Mouse (Mus musculus): ENCODE data around the gene Gpr153. TPM values are rescaled to one million over a fixed set of nuclear protein-coding genes. Genes with fewer than 3 reads are reported as not detected.

The Gpr153 gene
- total RNA-seq, 2 experiments from 2014 or later = 30.2 to 31.3 TPM

DNA sequence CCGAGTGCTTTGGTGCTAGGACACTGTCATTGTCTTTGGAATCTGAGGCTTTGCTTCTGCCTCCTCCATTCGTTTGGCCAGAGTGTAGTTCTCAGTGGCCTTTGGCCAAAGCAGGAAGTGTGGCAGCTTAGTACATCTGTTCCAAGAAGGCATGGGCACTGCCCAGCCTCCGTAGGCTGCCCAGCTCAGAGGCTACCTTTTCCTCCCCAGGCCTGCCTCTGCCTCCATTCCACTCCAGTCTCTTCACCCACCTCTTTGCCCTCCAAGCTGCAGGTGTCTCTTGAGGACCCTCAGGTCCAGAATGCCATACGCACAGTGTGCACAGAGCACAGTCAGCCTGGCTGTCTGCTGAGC is 9.9 kb upstream of the Gpr153 start:
- intact Hi-C loops (cut with DNase I) = no loop called here
- DNase-seq = peak in 1 of 2 experiments; percentile 27

GRCm38 (mm10) chr4:152264867-152265568 is 9.0 kb upstream of the Gpr153 start:
- intact Hi-C loops (cut with DNase I) = no loop called here

DNA sequence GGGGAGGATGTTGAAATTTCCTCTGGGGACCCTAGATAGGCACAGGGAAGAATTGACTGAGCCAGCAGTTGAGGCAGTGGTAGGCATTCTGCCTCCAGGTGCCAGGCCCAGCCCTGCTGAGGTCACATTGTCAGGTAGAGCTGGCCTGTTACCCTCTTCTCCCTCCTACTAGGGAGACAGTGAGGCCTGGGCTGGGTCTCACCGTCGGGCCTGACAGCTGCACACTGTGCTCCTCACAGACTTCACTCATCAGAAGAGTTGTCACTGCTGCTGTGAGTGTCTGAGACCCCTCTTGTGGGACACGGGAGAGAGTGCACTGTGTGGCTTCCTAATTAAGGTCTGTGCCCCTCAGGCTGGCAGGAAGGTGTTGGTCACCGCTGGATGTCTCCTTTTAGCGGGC is 8.2 kb upstream of the Gpr153 start:
- DNase-seq = no peak
- intact Hi-C loops (cut with DNase I) = no loop called here

More at GRCm38 (mm10) chr4:152264867-152265568, 9.0 kb upstream of the Gpr153 start:
- peak in 1 of 2 experiments; percentile 29 for DNase-seq

GRCm38 (mm10) chr4:152266236-152266895 is 7.7 kb upstream of the Gpr153 start:
- intact Hi-C loops (cut with DNase I) = no loop called here
- peak; percentile 65 to 66 for DNase-seq

DNA sequence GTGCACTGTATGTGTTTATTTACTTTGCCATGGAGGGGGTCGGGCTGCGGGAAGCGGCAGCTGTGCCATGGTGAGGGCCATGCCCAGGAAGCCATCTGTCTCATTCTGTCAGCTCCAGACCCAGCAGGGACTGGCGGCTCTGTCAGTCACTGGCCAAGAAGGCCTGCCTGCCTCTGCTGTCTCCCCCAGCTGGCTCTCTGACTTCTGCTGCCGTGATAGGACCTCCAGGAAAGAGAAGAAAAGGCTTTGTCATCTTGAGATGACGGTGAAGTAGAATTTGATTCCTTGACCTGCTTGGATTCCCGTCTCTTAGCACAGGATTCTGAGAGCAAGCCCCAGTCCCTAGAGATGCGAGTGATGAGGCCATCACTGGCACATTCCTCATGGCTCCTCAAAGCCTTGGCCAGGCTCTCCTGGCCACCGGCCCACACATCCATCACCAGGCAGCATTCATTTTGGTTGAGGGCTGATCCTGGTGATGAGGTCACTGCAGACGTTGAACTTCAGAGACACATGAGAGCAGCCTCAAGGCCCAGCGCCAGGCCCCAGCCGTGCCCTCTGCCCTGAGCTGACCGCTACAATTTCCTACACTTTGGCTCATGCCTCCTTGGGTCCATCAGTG is 6.2 kb upstream of the Gpr153 start:
- peak; percentile 73 to 74 for DNase-seq
- intact Hi-C loops (cut with DNase I) = no loop called here

- intact Hi-C loops (cut with DNase I) = no loop called here
- DNase-seq = no peak
Measured at GRCm38 (mm10) chr4:152269967-152270366, 4.1 kb upstream of the Gpr153 start.

- DNase-seq = peak in 1 of 2 experiments; percentile 36
- intact Hi-C loops (cut with DNase I) = no loop called here
Measured at GRCm38 (mm10) chr4:152270599-152270998, 3.4 kb upstream of the Gpr153 start.

DNA sequence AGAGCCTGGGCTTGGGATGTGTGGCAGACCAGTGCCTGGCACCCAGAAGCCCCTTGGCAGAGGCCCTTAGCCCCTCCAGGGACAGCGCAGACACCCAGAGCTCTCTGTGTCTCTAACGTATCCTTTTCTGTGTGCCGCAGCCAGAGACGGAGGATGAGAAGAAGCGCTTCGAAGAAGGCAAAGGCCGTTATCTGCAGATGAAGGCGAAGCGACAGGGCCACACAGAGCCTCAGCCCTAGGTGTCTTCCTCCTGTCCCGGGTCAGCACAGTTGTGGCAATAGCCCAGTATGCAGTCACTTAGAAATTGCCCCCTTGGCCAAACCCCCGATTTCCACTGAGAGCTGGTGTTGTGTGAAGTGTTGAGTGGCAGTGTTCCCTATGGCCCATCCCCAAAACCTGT is 2.7 kb upstream of the Gpr153 start:
- intact Hi-C loops (cut with DNase I) = no loop called here
- no peak for DNase-seq

DNA sequence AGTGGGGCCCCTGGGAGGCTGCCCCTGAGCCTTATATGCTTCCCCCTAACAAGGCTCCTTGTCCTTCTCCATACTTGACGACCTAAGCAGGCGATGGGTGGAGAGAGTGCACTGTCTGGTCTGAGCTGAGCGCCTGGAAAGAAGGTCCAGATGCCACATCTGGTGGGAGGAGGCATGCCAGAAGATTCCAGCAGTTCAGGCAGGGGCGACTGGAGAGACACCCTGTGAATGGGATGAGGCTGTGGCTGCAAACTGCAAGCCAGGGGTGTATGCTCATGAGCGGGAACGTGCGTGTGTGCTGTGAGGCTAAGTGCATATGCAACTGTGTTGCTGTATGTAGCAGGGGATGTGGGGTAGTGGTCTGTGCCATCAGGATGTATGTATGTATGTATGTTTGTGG is 2.0 kb upstream of the Gpr153 start:
- intact Hi-C loops (cut with DNase I) = no loop called here
- no peak for DNase-seq

- intact Hi-C loops (cut with DNase I) = no loop called here
- peak; percentile 88 for DNase-seq
Measured at GRCm38 (mm10) chr4:152272449-152273049, 1.5 kb upstream of the Gpr153 start.

GRCm38 (mm10) chr4:152273191-152273590 is 841 bp upstream of the Gpr153 start:
- intact Hi-C loops (cut with DNase I) = no loop called here
- no peak for DNase-seq

- DNase-seq = peak; percentile 59 to 63
- intact Hi-C loops (cut with DNase I) = no loop called here
Measured at GRCm38 (mm10) chr4:152274681-152275131, 674 bp downstream of the Gpr153 start.

DNA sequence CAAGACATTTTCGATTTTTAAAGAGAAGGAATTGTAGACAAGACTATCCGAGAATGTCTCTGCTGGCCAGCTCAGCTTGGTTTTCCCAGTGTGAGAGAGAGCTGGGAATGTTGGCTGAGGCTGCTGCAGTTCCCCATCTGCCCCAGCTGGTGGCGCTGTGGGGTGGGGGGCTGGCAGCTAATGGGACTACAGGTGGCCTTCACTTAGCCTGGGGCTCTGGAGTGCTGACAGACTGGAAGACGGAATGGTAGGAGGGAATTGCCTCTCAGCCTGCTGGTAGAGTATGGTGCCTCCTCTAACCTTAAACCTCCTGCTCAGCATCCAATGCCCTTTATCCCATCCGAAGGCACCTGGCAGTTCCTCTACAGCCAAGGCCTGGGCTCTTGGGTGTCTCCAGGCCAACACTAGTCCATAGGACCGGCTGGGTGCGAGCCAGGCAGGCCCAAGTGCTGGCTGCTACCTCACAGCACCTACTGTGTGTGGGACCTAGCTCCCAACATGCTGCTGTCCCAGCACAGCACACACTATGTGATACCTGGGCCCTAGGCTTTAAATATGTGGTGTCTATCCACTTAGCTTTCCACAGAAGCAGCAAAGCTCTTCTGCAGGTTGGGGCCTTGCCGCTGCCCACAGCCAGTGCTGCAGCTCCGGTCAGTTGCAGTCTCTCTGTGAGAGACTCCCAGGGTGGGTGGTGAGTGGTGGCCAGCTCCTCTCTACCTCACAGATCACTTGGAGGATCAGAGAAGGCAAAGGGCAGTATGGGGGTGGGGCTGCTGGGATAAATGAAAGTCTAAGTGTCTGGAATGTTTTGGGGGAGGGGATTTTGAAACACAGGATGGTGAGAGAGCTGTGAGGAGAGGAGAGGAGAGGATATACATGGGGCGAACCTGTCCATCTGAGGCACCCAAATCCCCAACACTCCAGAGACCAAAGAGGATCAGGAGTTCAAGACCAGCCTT is 2.6 kb downstream of the Gpr153 start:
- peak in 1 of 2 experiments; percentile 67 for DNase-seq
- intact Hi-C loops (cut with DNase I) = no loop called here

DNA sequence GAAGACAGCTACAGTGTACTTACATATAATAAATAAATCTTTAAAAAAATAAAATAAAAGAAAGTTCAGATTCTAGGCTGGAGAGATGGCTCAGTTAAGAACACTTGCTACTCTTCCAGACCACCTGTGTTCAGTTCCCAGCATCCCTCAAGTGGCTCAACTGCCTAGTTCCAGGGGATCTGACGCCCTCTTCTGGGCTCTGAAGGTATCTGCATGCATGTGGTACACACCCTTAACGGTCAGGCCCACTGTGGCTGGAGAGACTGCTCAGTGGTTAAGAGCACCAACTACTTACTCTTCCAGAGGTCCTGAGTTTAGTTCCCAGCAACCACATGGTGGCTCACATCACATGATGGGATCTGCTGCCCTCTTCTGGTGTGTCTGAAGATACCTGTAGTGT is 3.9 kb downstream of the Gpr153 start:
- intact Hi-C loops (cut with DNase I) = no loop called here
- DNase-seq = no peak

GRCm38 (mm10) chr4:152278986-152279385 is 5.0 kb downstream of the Gpr153 start:
- intact Hi-C loops (cut with DNase I) = no loop called here
- no peak for DNase-seq

DNA sequence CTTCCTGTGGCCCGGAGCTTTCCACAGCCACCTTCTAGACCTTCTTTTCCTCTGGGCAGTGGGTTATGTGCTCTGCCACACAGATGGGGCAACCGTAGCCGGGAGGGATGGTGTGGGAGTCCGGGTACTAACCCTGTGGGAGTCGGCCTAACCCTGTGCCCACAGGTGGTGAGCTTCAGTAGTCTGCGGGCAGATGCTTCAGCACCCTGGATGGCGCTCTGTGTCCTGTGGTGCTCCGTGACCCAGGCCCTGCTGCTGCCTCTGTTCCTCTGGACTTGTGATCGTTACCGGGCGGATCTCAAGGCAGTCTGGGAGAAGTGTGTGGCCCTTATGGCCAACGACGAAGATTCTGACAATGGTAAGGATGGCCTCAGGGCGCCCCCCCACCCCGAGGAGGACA is 7.6 kb downstream of the Gpr153 start:
- no peak for DNase-seq
- intact Hi-C loops (cut with DNase I) = no loop called here

- intact Hi-C loops (cut with DNase I) = loop anchor here (1.0 kb wide), 1 partner anchor 68 kb away; no protein-coding TSS in a partner anchor
Measured at GRCm38 (mm10) chr4:152282721-152283120, 8.7 kb downstream of the Gpr153 start.

DNA sequence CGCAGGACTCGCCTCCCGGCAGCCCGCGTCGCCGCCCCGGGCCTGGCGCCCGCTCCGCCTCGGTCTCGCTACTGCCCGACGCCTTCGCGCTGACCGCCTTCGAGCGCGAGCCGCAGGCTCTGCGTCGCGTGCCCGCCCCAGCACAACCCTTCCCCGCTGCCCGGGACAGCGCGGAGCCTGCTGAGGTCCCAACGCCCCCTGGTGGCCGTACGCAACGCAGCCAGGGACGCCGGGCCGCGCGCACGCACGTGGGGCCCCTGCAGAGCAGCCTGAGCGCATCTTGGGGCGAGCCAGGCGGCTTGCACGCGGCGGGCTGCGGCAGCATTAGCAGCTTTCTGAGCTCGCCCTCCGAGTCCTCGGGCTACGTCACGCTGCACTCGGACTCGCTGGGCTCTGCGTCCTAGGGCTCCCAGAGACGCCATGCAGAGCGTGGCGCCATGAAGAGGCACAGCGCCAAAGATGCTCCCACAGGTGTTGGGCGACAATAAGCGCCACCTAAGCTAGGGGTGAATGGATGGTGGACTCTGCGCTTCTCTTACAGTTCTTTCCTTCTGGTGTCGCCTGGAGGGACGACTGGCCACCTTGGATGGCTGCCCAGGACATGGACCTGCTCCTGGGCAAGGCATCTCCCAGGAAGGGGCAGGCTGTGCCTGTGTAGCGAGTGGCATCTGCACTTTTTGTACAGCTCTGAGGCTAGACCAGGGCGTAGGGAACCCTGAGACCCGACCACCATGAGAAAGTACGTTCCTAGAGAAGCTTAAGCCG is 9.3 kb downstream of the Gpr153 start:
- peak; percentile 87 to 91 for DNase-seq
- intact Hi-C loops (cut with DNase I) = loop anchor here (1.0 kb wide), 1 partner anchor 69 kb away; no protein-coding TSS in a partner anchor

More at GRCm38 (mm10) chr4:152282721-152283120, 8.7 kb downstream of the Gpr153 start:
- DNase-seq = no peak

DNA sequence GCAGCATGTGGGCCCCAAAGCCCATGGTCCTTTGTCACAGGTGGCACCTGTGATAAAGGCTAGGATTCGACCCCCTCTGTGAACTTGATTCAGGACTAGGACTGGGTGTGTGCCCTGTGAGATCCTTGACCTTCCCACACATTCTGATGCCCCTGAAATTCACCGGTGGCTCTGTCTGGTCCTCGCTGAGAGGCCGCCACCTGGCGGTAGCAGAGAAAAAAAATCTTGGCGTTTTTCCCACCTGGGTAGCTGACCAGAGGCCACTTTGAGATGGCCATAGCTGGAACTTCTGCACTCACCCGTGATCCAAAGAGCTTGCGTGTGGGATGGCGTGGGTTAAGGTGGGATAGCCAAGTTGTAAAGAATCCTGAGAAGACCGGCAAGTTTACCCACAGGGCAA is 11.5 kb downstream of the Gpr153 start:
- intact Hi-C loops (cut with DNase I) = loop anchor here (2.0 kb wide), 1 partner anchor 113 kb away; no protein-coding TSS in a partner anchor

More for the DNA sequence above, 11.5 kb downstream of the Gpr153 start:
- peak; percentile 81 to 86 for DNase-seq
